Mouse (Mus musculus) lung, postnatal 0 days (tissue): Measurements from ENCODE around the gene Fmo2.

Experiments used
- CTCF ChIP-seq: IDR thresholded peaks from 2 replicates; pipeline ENCODE4 v1.5.1; 2016; ENCODE audit warnings: antibody characterized with exemption, mild to moderate bottlenecking
- EP300 ChIP-seq: IDR thresholded peaks from 2 replicates; pipeline ENCODE4 v1.6.1; 2016; ENCODE audit warnings: antibody characterized with exemption, mild to moderate bottlenecking, control low read depth

DNA sequence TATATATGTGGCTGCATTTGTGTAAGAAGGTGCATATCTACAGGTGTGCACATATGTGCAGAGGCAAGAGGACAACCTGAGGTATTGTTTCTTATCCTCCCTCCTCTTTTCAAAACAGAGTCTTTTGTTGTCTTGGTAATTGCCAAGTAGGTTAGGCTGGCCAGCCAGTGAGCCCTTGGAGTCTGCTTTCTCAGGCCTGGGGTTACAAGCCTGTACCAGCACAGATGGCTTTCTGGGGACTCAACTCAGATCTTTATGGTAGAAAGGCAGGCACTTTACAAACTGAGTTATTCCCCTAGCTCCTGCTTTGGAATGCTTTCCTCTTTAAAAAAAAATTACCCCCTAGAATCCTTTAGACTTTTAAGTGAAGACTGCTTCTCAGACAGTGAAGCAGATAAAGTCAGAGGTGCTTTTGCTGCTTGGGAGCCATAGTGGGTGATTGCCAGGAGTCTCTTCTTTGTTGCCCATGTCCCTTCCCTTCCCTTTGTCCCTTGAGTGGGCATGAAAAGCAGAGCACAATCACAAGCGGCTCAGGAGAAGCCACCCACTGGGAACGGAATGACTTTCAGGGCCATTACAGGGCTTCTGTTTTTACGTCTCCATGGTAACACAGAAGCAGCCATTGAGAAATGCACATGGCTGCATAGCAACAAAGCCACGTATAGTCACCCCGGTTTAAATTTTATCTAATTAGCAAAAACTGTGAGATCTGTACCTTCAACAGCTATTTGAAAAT lies 66.5 kb downstream of the Fmo2 start:
- TF ChIP-seq CTCF (no peak), EP300 (no peak)
